Mouse (Mus musculus) right cerebral cortex, postnatal 10 days (tissue): ENCODE results near the gene Ly6g5c.
A peak's percentile ranks its signal among the peaks of the same experiment; 100 is the strongest.
"Not testable (repeated sequence)": the region's sequence is repeated elsewhere in the genome, so short reads cannot be mapped to it uniquely, and the experiment has no call there.

Experiments used
- DNase-seq, 2 experiments: peaks; one replicate each; pipeline ENCODE4 v3.0.0; 2021; ENCODE audit warnings: low spot score in 2 of 2

Ly6g5c gene

GRCm38 (mm10) chr17:35106522-35106921 is 1.6 kb upstream of the Ly6g5c start:
- DNase-seq = no peak

GRCm38 (mm10) chr17:35111774-35112173 is 3.7 kb downstream of the Ly6g5c start:
- DNase-seq = no peak

- DNase-seq = no peak
Observed at GRCm38 (mm10) chr17:35115046-35116019, 7.3 kb downstream of the Ly6g5c start, which contains the start of gene Ly6g5b. Gene Ly6g5b (minus strand): TSS chr17:35115428.

GRCm38 (mm10) chr17:35120745-35121142 is 12.7 kb downstream of the Ly6g5c start:
- peak; percentile 61 to 62 for DNase-seq

- DNase-seq = peak; percentile 99
Observed at GRCm38 (mm10) chr17:35121143-35121799, 13.2 kb downstream of the Ly6g5c start, which contains the start of gene Gpank1. Gene Gpank1 (plus strand): TSS chr17:35121455.

- peak; percentile 79 to 85 for DNase-seq
Observed at GRCm38 (mm10) chr17:35121871-35122303, 13.8 kb downstream of the Ly6g5c start, which contains the start of gene Csnk2b. Gene Csnk2b (minus strand): TSS chr17:35122053.

GRCm38 (mm10) chr17:35123287-35123686 is 15.2 kb downstream of the Ly6g5c start:
- not testable (repeated sequence) for DNase-seq

GRCm38 (mm10) chr17:35124261-35124896 is 16.3 kb downstream of the Ly6g5c start:
- not testable (repeated sequence) for DNase-seq

- no peak for DNase-seq
Observed at GRCm38 (mm10) chr17:35125081-35125480, 17.0 kb downstream of the Ly6g5c start.

GRCm38 (mm10) chr17:35125578-35125977 is 17.5 kb downstream of the Ly6g5c start:
- no peak for DNase-seq

- DNase-seq = peak; percentile 84 to 86
Observed at GRCm38 (mm10) chr17:35126206-35126611, 18.1 kb downstream of the Ly6g5c start, which contains the start of gene D17H6S53E. Gene D17H6S53E (plus strand): TSS chr17:35126373.

GRCm38 (mm10) chr17:35127017-35127416 is 18.9 kb downstream of the Ly6g5c start:
- no peak for DNase-seq

GRCm38 (mm10) chr17:35128996-35129395 is 20.9 kb downstream of the Ly6g5c start:
- no peak for DNase-seq

GRCm38 (mm10) chr17:35131038-35131437 is 23.0 kb downstream of the Ly6g5c start:
- DNase-seq = no peak

GRCm38 (mm10) chr17:35131500-35132173 is 23.6 kb downstream of the Ly6g5c start, which contains the start of gene Apom:
Gene Apom (minus strand): TSS chr17:35132050.
- no peak for DNase-seq

GRCm38 (mm10) chr17:35132174-35132560 is 24.1 kb downstream of the Ly6g5c start:
- no peak for DNase-seq

- DNase-seq = no peak
Observed at GRCm38 (mm10) chr17:35133517-35133916, 25.4 kb downstream of the Ly6g5c start.

- peak; percentile 95 to 96 for DNase-seq
Observed at GRCm38 (mm10) chr17:35134801-35135590, 26.9 kb downstream of the Ly6g5c start, which contains the start of gene Bag6. Gene Bag6 (plus strand): TSS chr17:35135178.

GRCm38 (mm10) chr17:35135591-35136320 is 27.7 kb downstream of the Ly6g5c start:
- DNase-seq = no peak

GRCm38 (mm10) chr17:35139269-35139668 is 31.2 kb downstream of the Ly6g5c start:
- DNase-seq = no peak
